In the genomic region with DNA sequence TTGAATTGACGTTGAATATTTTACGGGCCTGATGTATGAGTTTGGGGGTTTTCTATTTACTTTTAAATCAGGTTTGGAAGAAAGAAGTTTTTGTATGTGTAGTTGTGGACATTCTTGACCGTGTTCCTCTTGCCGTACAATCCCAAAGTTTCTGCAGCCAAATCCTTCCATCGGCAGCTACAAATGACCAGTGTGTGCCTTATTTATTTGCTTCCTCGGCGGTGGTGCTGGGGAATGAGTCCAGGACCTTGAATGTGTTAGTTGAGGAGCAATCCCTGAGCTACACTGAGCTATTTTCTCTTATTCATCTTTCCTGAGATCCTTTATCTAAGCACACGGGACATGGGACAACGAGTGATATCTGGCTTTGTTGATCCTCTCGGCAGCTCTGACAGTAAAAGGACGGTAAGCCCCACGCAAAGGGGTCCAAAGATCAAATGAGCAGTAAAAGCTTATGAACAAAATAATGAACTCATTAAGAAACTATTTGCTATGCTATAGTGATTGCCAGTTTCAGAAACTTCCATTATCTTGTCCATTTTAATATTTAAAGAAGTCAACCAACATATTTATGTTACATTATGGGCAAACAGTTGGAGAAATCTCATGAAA, we compare ENCODE assay signal across 9 mouse cellular contexts. TPM values are rescaled to one million over a fixed set of nuclear protein-coding genes. Genes with fewer than 3 reads are reported as not detected.
DNase-seq lines count a peak whose midpoint lies in the region; ATAC-seq and TF ChIP-seq lines count a peak whose summit lies in the region.
"Had no signal": no experiment of that assay in that cellular context is flagged by ENCODE, and none has a peak within 500 bp of the region (broad histone marks: within the 10 kb centered on the region; RNA-seq: fewer than 3 reads in every experiment).

No protein-coding gene starts in this region.

- no peaks in the 10 kb centered on the region for H3K27me3 ChIP-seq in heart, embryonic 15.5 days
- no peaks in the 10 kb centered on the region for H3K27me3 ChIP-seq in midbrain, embryonic 11.5 days (ENCODE audit: control insufficient read depth, insufficient read depth, low read length)
- H3K27me3 ChIP-seq in midbrain, embryonic 14.5 days (ENCODE audit: control insufficient read depth, insufficient read depth, low read length) = no peaks in the 10 kb centered on the region
- no peaks in the 10 kb centered on the region for H3K27me3 ChIP-seq in limb, embryonic 13.5 days

- no peak for DNase-seq in heart, postnatal 36 days
- peak; percentile 87 for DNase-seq in midbrain, embryonic 11.5 days (ENCODE audit: low spot score, missing footprints)
- DNase-seq in midbrain, embryonic 14.5 days = no peak
- no peak for DNase-seq in left cerebral cortex, adult 2 months (ENCODE audit: extremely low spot score in 1 of 2, low spot score in 2 of 2)
- DNase-seq in adrenal gland, postnatal 10 days = no peak
- DNase-seq: cerebellum, postnatal 36 days had no signal

- no peaks in the 10 kb centered on the region for H3K9me3 ChIP-seq in heart, embryonic 15.5 days (replicated peaks)
- H3K9me3 ChIP-seq in midbrain, embryonic 11.5 days (ENCODE audit: control insufficient read depth, low read length) = no peaks in the 10 kb centered on the region
- no peaks in the 10 kb centered on the region for H3K9me3 ChIP-seq in midbrain, embryonic 14.5 days (ENCODE audit: control insufficient read depth, low read length)
- H3K9me3 ChIP-seq in limb, embryonic 13.5 days = no peaks in the 10 kb centered on the region

- 33% methylated on average over 12 of the region's 12 CpGs for WGBS in heart, embryonic 15.5 days
- whole genome bisulfite sequencing in midbrain, embryonic 11.5 days = 34% methylated on average over 12 of the region's 12 CpGs
- WGBS in midbrain, embryonic 14.5 days = 39% methylated on average over 12 of the region's 12 CpGs
- 16% methylated on average over 12 of the region's 12 CpGs for WGBS in limb, embryonic 13.5 days

- H3K4me2 ChIP-seq in heart, embryonic 15.5 days = no peak overlapping the region
- no peak overlapping the region for H3K4me2 ChIP-seq in midbrain, embryonic 11.5 days
- no peak overlapping the region for H3K4me2 ChIP-seq in midbrain, embryonic 14.5 days (ENCODE audit: low read length)
- H3K4me2 ChIP-seq in limb, embryonic 13.5 days (replicated peaks) = peak overlapping the region; percentile 34; the same call in 1 of the 2 replicates

- no peak for ATAC-seq in heart, embryonic 15.5 days (replicated peaks; ENCODE audit: insufficient number of reproducible peaks, insufficient read depth, low FRiP score, low read depth)
- no peak for ATAC-seq in midbrain, embryonic 11.5 days (ENCODE audit: low FRiP score)
- ATAC-seq in midbrain, embryonic 14.5 days (ENCODE audit: low FRiP score, low TSS enrichment) = no peak
- no peak for ATAC-seq in limb, embryonic 13.5 days (ENCODE audit: low FRiP score, low read depth)

- H3K4me3 ChIP-seq in heart, embryonic 15.5 days = no peak overlapping the region
- no peak overlapping the region for H3K4me3 ChIP-seq in midbrain, embryonic 11.5 days (ENCODE audit: low read depth, low read length)
- H3K4me3 ChIP-seq in midbrain, embryonic 14.5 days (replicated peaks; ENCODE audit: low read depth, low read length) = no peak overlapping the region
- H3K4me3 ChIP-seq in limb, embryonic 13.5 days = no peak overlapping the region
- no peak overlapping the region for H3K4me3 ChIP-seq in left cerebral cortex, adult 2 months

- intact Hi-C loops in heart, postnatal 36 days (cut with DNase I) = no loop called here
- intact Hi-C loops in left cerebral cortex, adult 2 months (cut with DNase I) = no loop called here

- H3K36me3 ChIP-seq in heart, embryonic 15.5 days = no peaks in the 10 kb centered on the region
- no peaks in the 10 kb centered on the region for H3K36me3 ChIP-seq in midbrain, embryonic 11.5 days (ENCODE audit: control insufficient read depth, insufficient read depth, low read length)
- H3K36me3 ChIP-seq in midbrain, embryonic 14.5 days (ENCODE audit: control insufficient read depth, insufficient read depth, low read length) = no peaks in the 10 kb centered on the region
- no peaks in the 10 kb centered on the region for H3K36me3 ChIP-seq in limb, embryonic 13.5 days

- peak overlapping the region; percentile 25; the same call in 1 of the 2 replicates for H3K9ac ChIP-seq in heart, embryonic 15.5 days
- H3K9ac ChIP-seq in midbrain, embryonic 11.5 days (ENCODE audit: low read length) = no peak overlapping the region
- H3K9ac ChIP-seq in midbrain, embryonic 14.5 days (replicated peaks; ENCODE audit: low read length) = no peak overlapping the region
- peak overlapping the region; percentile 45; the same call in 1 of the 2 replicates for H3K9ac ChIP-seq in limb, embryonic 13.5 days

- TF ChIP-seq CTCF in left cerebral cortex, adult 2 months (IDR thresholded peaks at IDR 0.05) = no peak

- H3K27ac ChIP-seq in heart, embryonic 15.5 days = peak overlapping the region; percentile 93
- no peak overlapping the region for H3K27ac ChIP-seq in midbrain, embryonic 11.5 days (ENCODE audit: low read depth, low read length)
- no peak overlapping the region for H3K27ac ChIP-seq in midbrain, embryonic 14.5 days (replicated peaks; ENCODE audit: low read depth, low read length)
- H3K27ac ChIP-seq in limb, embryonic 13.5 days = peak overlapping the region; percentile 98
- H3K27ac ChIP-seq in left cerebral cortex, adult 2 months = no peak overlapping the region
- H3K27ac ChIP-seq: macrophage had no signal

- H3K4me1 ChIP-seq in heart, embryonic 15.5 days (replicated peaks) = peaks cover 77% of the 10 kb centered on the region
- peaks cover 47% of the 10 kb centered on the region for H3K4me1 ChIP-seq in midbrain, embryonic 11.5 days (ENCODE audit: control insufficient read depth, insufficient read depth, low read length)
- H3K4me1 ChIP-seq in midbrain, embryonic 14.5 days (ENCODE audit: control insufficient read depth, insufficient read depth, low read length) = peaks cover 13% of the 10 kb centered on the region
- peaks cover 77% of the 10 kb centered on the region for H3K4me1 ChIP-seq in limb, embryonic 13.5 days

RNA-seq across cellular contexts. Expression of a gene that starts 22.2 kb away (rescaled TPM):
- polyA plus RNA-seq in heart, embryonic 15.5 days (2015; fragmentation: Nextera tagmentation; extraction: Ambion mirVana) = 42.5 and 45.8 TPM in 2 replicates
- total RNA-seq in heart, postnatal 36 days (2021) = 1 to 10 TPM in 1 of 2 experiments, under 1 TPM in 1; 0.81 to 1.8 TPM
- polyA plus RNA-seq in midbrain, embryonic 11.5 days (2014; fragmentation: Nextera tagmentation; extraction: Ambion mirVana) = 99.1 and 109 TPM in 2 replicates
- 7.1 and 16.3 TPM in 2 replicates for polyA plus RNA-seq in midbrain, embryonic 14.5 days (2014; fragmentation: Nextera tagmentation; extraction: Ambion mirVana)
- polyA plus RNA-seq in limb, embryonic 13.5 days (2015; fragmentation: Nextera tagmentation; extraction: Ambion mirVana) = 53.9 and 57.4 TPM in 2 replicates
- 1 to 10 TPM in 1 of 2 experiments, under 1 TPM in 1; 0.77 to 1.0 TPM for total RNA-seq in left cerebral cortex, adult 2 months (2021)
- total RNA-seq in adrenal gland, postnatal 10 days (2021) = 10 to 100 TPM in 1 of 2 experiments, 1 to 10 TPM in 1; 8.9 to 12.1 TPM

Comparison
In these comparisons a context has a peak if more than half of its experiments do, and no peak if none do; other contexts are left out.
1. H3K27ac ChIP-seq: peak in heart, embryonic 15.5 days (single experiment) and limb, embryonic 13.5 days (single experiment); none in midbrain, embryonic 11.5 days (single experiment), midbrain, embryonic 14.5 days (single experiment) and left cerebral cortex, adult 2 months (single experiment).
2. H3K9ac ChIP-seq: peak in heart, embryonic 15.5 days (single experiment) and limb, embryonic 13.5 days (single experiment); none in midbrain, embryonic 11.5 days (single experiment) and midbrain, embryonic 14.5 days (single experiment).